Mouse (Mus musculus) midbrain, embryonic 16.5 days (tissue): ENCODE data around the gene Uba7. TPM values are rescaled to one million over a fixed set of nuclear protein-coding genes. Genes with fewer than 3 reads are reported as not detected.

Source experiments
- ATAC-seq: fragments of 200-750 bp; cut with Nextera tagmentation; 2 replicates; pipeline ENCODE4 v1.8.0; 2017; ENCODE audit warnings: moderate TSS enrichment
- H3K27ac ChIP-seq: fragments of 300-500 bp; sonication (generic); 2 replicates; pipeline ENCODE4 v1.5.1; 2014; ENCODE audit warnings: mild to moderate bottlenecking, low read length, mixed read lengths
- H3K27me3 ChIP-seq: fragments of 300-500 bp; sonication (generic); 2 replicates; pipeline ENCODE4 v1.6.1; 2014; ENCODE audit warnings: low read depth, low read length, mixed read lengths; ENCODE audit not compliant: control insufficient read depth, insufficient read depth
- H3K36me3 ChIP-seq: fragments of 300-500 bp; sonication (generic); 2 replicates; pipeline ENCODE4 v1.6.1; 2014; ENCODE audit warnings: mild to moderate bottlenecking, low read length, moderate library complexity, mixed read lengths; ENCODE audit not compliant: control insufficient read depth, insufficient read depth
- H3K4me1 ChIP-seq: fragments of 300-500 bp; sonication (generic); 2 replicates; pipeline ENCODE4 v1.6.1; 2014; ENCODE audit warnings: mild to moderate bottlenecking, low read length, mixed read lengths; ENCODE audit not compliant: control insufficient read depth, insufficient read depth
- H3K4me2 ChIP-seq: fragments of 300-500 bp; sonication (generic); 2 replicates; pipeline ENCODE4 v1.6.1; 2014; ENCODE audit warnings: mild to moderate bottlenecking, low read length, mixed read lengths
- H3K4me3 ChIP-seq: fragments of 300-500 bp; sonication (generic); 2 replicates; pipeline ENCODE4 v1.5.1; 2014; ENCODE audit warnings: low read depth, mild to moderate bottlenecking, low read length, moderate library complexity, mixed read lengths
- H3K9ac ChIP-seq: fragments of 300-500 bp; sonication (generic); 2 replicates; pipeline ENCODE4 v1.6.1; 2014; ENCODE audit warnings: low read depth, low read length, mixed read lengths
- H3K9me3 ChIP-seq: fragments of 300-500 bp; sonication (generic); replicated peaks from 2 replicates; pipeline ENCODE4 v1.6.1; 2014; ENCODE audit warnings: mild to moderate bottlenecking, low read length, mixed read lengths; ENCODE audit not compliant: control insufficient read depth, poor library complexity, severe bottlenecking
- WGBS: fragments of 180-500 bp; shearing (Covaris S2); extraction: QIAGEN DNeasy Blood & Tissue Kit; methylation state at CpG from one replicate; pipeline ENCODE4 v1.1.7; 2014; 5-methylcytosine and 5-hydroxymethylcytosine counted together
- polyA plus RNA-seq: library from polyadenylated mRNA; unstranded; fragments of >200 nt; fragmentation: Nextera tagmentation; extraction: Ambion mirVana; gene quantifications from 2 replicates; pipeline ENCODE4 v1.2.1, GENCODE M21; 2015

The Uba7 gene
- polyA plus RNA-seq, 1 experiment from 2014 or later: 3.7 TPM

- H3K27ac ChIP-seq: peak overlapping the region; percentile 75
- 57% methylated on average over 4 of the region's 4 CpGs for WGBS
- no peaks in the 10 kb centered on the region for H3K9me3 ChIP-seq
- H3K4me2 ChIP-seq: peak overlapping the region; percentile 89; the same call in 1 of the 2 replicates
- peaks cover 7% of the 10 kb centered on the region for H3K27me3 ChIP-seq
- ATAC-seq: no peak
- H3K36me3 ChIP-seq: no peaks in the 10 kb centered on the region
- no peak overlapping the region for H3K4me3 ChIP-seq
- H3K9ac ChIP-seq: no peak overlapping the region
- H3K4me1 ChIP-seq: peaks cover 10% of the 10 kb centered on the region
These were observed 8.2 kb downstream of the Uba7 start for GRCm38 (mm10) chr9:107983421-107983890.

- H3K4me3 ChIP-seq: peak overlapping the region; percentile 49; the same call in 1 of the 2 replicates
- H3K4me2 ChIP-seq: peak overlapping the region; percentile 89
- H3K27me3 ChIP-seq: peaks cover 7% of the 10 kb centered on the region
- no peaks in the 10 kb centered on the region for H3K9me3 ChIP-seq
- peak overlapping the region; percentile 58 for H3K27ac ChIP-seq
- no peaks in the 10 kb centered on the region for H3K36me3 ChIP-seq
- peak overlapping the region; percentile 59 for H3K9ac ChIP-seq
- H3K4me1 ChIP-seq: peaks cover 10% of the 10 kb centered on the region
- WGBS: 76% methylated on average over 19 of the region's 19 CpGs
- no peak for ATAC-seq
These were observed 8.9 kb downstream of the Uba7 start for GRCm38 (mm10) chr9:107984052-107984753.

- H3K9ac ChIP-seq: peak overlapping the region; percentile 59
- H3K27ac ChIP-seq: peak overlapping the region; percentile 46
- ATAC-seq: no peak
These were observed 9.4 kb downstream of the Uba7 start for GRCm38 (mm10) chr9:107984754-107985055.

GRCm38 (mm10) chr9:107985131-107986119 lies 10.1 kb downstream of the Uba7 start, which contains the start of gene Inka1:
Inka1 (minus strand) TSS chr9:107985879.
- Histone ChIP-seq H3K9me3 (no peaks in the 10 kb centered on the region), H3K27ac (peak within 1 kb of the TSS; percentile 53), H3K9ac (peak within 1 kb of the TSS; percentile 59), H3K4me3 (peak within 1 kb of the TSS; percentile 49), H3K27me3 (peaks cover 7% of the 10 kb centered on the region), H3K4me1 (peaks cover 10% of the 10 kb centered on the region), H3K36me3 (no peaks in the 10 kb centered on the region), H3K4me2 (peak within 1 kb of the TSS; percentile 89)
- peak; percentile 79 for ATAC-seq
- 1% methylated on average over 57 of the region's 58 CpGs for WGBS

More at GRCm38 (mm10) chr9:107984754-107985055, 9.4 kb downstream of the Uba7 start:
- H3K4me2 ChIP-seq: peak overlapping the region; percentile 89
- WGBS: 70% methylated on average over 9 of the region's 9 CpGs
- peaks cover 7% of the 10 kb centered on the region for H3K27me3 ChIP-seq
- H3K4me3 ChIP-seq: peak overlapping the region; percentile 49
- peaks cover 10% of the 10 kb centered on the region for H3K4me1 ChIP-seq
- H3K9me3 ChIP-seq: no peaks in the 10 kb centered on the region
- H3K36me3 ChIP-seq: no peaks in the 10 kb centered on the region

- H3K36me3 ChIP-seq: no peaks in the 10 kb centered on the region
- 10% methylated on average over 18 of the region's 18 CpGs for WGBS
These were observed 11.1 kb downstream of the Uba7 start for GRCm38 (mm10) chr9:107986376-107986775.

GRCm38 (mm10) chr9:107987950-107988349 lies 12.6 kb downstream of the Uba7 start:
- 79% methylated on average over 3 of the region's 3 CpGs for WGBS
- no peak overlapping the region for H3K9ac ChIP-seq
- no peak for ATAC-seq

More at GRCm38 (mm10) chr9:107986376-107986775, 11.1 kb downstream of the Uba7 start:
- peaks cover 10% of the 10 kb centered on the region for H3K4me1 ChIP-seq
- H3K27me3 ChIP-seq: peaks cover 7% of the 10 kb centered on the region
- peak; percentile 52; the same call in 1 of the 2 replicates for ATAC-seq
- H3K4me2 ChIP-seq: peak overlapping the region; percentile 89
- H3K4me3 ChIP-seq: no peak overlapping the region
- H3K9ac ChIP-seq: no peak overlapping the region
- no peaks in the 10 kb centered on the region for H3K9me3 ChIP-seq
- no peak overlapping the region for H3K27ac ChIP-seq

GRCm38 (mm10) chr9:107992197-107992596 lies 16.9 kb downstream of the Uba7 start, which contains the start of gene Cdhr4:
Cdhr4 (plus strand) TSS chr9:107992497.
- Histone ChIP-seq H3K4me3 (no peak within 1 kb of the TSS), H3K27me3 (no peaks in the 10 kb centered on the region), H3K27ac (no peak within 1 kb of the TSS), H3K4me2 (no peak within 1 kb of the TSS), H3K9me3 (no peaks in the 10 kb centered on the region), H3K36me3 (no peaks in the 10 kb centered on the region), H3K9ac (no peak within 1 kb of the TSS), H3K4me1 (no peaks in the 10 kb centered on the region)
- no peak for ATAC-seq
- WGBS: 67% methylated on average over 2 of the region's 2 CpGs

More at GRCm38 (mm10) chr9:107987950-107988349, 12.6 kb downstream of the Uba7 start:
- H3K27ac ChIP-seq: no peak overlapping the region
- peaks cover 7% of the 10 kb centered on the region for H3K27me3 ChIP-seq
- peaks cover 10% of the 10 kb centered on the region for H3K4me1 ChIP-seq
- H3K4me3 ChIP-seq: no peak overlapping the region
- H3K9me3 ChIP-seq: no peaks in the 10 kb centered on the region
- no peak overlapping the region for H3K4me2 ChIP-seq
- no peaks in the 10 kb centered on the region for H3K36me3 ChIP-seq

GRCm38 (mm10) chr9:107993013-107993412 lies 17.7 kb downstream of the Uba7 start:
- Histone ChIP-seq H3K27ac (no peak overlapping the region), H3K9ac (no peak overlapping the region), H3K9me3 (no peaks in the 10 kb centered on the region), H3K4me3 (no peak overlapping the region), H3K4me1 (no peaks in the 10 kb centered on the region), H3K4me2 (no peak overlapping the region), H3K36me3 (no peaks in the 10 kb centered on the region), H3K27me3 (no peaks in the 10 kb centered on the region)
- 81% methylated on average over 11 of the region's 11 CpGs for WGBS
- ATAC-seq: no peak
